Mouse (Mus musculus) hindbrain, embryonic 11.5 days (tissue): ENCODE results near the gene Odf2. TPM values are rescaled to one million over a fixed set of nuclear protein-coding genes. Genes with fewer than 3 reads are reported as not detected.

Experiments used
- ATAC-seq: fragments of 200-750 bp; cut with Nextera tagmentation; 2 replicates; pipeline ENCODE4 v1.8.0; 2017; ENCODE audit warnings: mild to moderate bottlenecking, moderate TSS enrichment, moderate library complexity; ENCODE audit not compliant: low FRiP score
- DNase-seq: peaks from one replicate; pipeline ENCODE4 v3.0.0-alpha.2; 2015; ENCODE audit warnings: low spot score
- H3K27ac ChIP-seq: fragments of 300-500 bp; sonication (generic); 2 replicates; pipeline ENCODE4 v1.5.1; 2014; ENCODE audit warnings: mild to moderate bottlenecking, low read depth, low read length
- H3K27me3 ChIP-seq: fragments of 300-500 bp; sonication (generic); 2 replicates; pipeline ENCODE4 v1.6.1; 2014; ENCODE audit warnings: mild to moderate bottlenecking, low read length, moderate library complexity, mixed read lengths; ENCODE audit not compliant: control insufficient read depth, insufficient read depth
- H3K36me3 ChIP-seq: fragments of 300-500 bp; sonication (generic); 2 replicates; pipeline ENCODE4 v1.6.1; 2014; ENCODE audit warnings: mild to moderate bottlenecking, low read length, moderate library complexity, mixed read lengths; ENCODE audit not compliant: control insufficient read depth, insufficient read depth
- H3K4me1 ChIP-seq: fragments of 300-500 bp; sonication (generic); replicated peaks from 2 replicates; pipeline ENCODE4 v1.6.1; 2014; ENCODE audit warnings: low read length, mixed read lengths; ENCODE audit not compliant: control insufficient read depth, insufficient read depth
- H3K4me2 ChIP-seq: fragments of 300-500 bp; sonication (generic); replicated peaks from 2 replicates; pipeline ENCODE4 v1.6.1; 2014; ENCODE audit warnings: mild to moderate bottlenecking, low read depth, low read length
- H3K4me3 ChIP-seq: fragments of 300-500 bp; sonication (generic); 2 replicates; pipeline ENCODE4 v1.5.1; 2014; ENCODE audit warnings: low read depth, low read length
- H3K9ac ChIP-seq: fragments of 300-500 bp; sonication (generic); 2 replicates; pipeline ENCODE4 v1.6.1; 2014; ENCODE audit warnings: low read depth, low read length
- H3K9me3 ChIP-seq: fragments of 300-500 bp; sonication (generic); 2 replicates; pipeline ENCODE4 v1.6.1; 2016; ENCODE audit warnings: low read length; ENCODE audit not compliant: control insufficient read depth
- WGBS: fragments of 180-500 bp; shearing (Covaris S2); extraction: QIAGEN DNeasy Blood & Tissue Kit; methylation state at CpG from one replicate; pipeline ENCODE4 v1.1.7; 2014; 5-methylcytosine and 5-hydroxymethylcytosine counted together
- polyA plus RNA-seq: library from polyadenylated mRNA; unstranded; fragments of >200 nt; fragmentation: Nextera tagmentation; extraction: Ambion mirVana; gene quantifications from 2 replicates; pipeline ENCODE4 v1.2.1, GENCODE M21; 2014

Gene Odf2
- polyA plus RNA-seq, 1 experiment from 2014 or later, result 89.0 TPM

DNA sequence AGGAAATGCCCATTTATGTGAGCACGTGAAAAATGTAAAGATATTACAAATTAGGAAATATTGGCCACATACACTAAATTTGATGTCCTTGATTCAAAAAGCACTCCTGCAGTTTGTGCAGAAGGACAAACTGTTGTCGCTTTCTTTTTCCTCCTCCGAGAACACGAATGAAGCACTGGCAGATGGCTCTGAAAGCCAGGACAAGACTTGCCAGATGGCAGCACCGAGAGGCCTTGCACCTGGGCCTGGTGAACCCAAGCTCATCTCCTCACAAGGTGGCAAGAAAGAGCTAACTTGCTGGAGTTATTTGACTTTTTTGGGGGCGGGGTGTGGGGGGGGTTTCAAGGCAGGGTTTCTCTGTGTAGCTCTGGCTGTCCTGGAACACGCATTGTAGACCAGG, 51.8 kb downstream of the Odf2 start:
- 0 out of 2 replicates have a peak, but pooled peaks cover 4% of the 10 kb centered on the region for H3K36me3 ChIP-seq
- H3K4me1 ChIP-seq, result peaks cover 2% of the 10 kb centered on the region; the same call in 1 of the 2 replicates
- no peaks in the 10 kb centered on the region for H3K27me3 ChIP-seq
- H3K4me3 ChIP-seq, result no peak overlapping the region
- ATAC-seq, result no peak
- H3K9ac ChIP-seq, result no peak overlapping the region
- no peak for DNase-seq
- WGBS, result 96% methylated on average over 7 of the region's 7 CpGs
- no peak overlapping the region for H3K27ac ChIP-seq
- H3K9me3 ChIP-seq, result no peaks in the 10 kb centered on the region
- H3K4me2 ChIP-seq, result no peak overlapping the region

DNA sequence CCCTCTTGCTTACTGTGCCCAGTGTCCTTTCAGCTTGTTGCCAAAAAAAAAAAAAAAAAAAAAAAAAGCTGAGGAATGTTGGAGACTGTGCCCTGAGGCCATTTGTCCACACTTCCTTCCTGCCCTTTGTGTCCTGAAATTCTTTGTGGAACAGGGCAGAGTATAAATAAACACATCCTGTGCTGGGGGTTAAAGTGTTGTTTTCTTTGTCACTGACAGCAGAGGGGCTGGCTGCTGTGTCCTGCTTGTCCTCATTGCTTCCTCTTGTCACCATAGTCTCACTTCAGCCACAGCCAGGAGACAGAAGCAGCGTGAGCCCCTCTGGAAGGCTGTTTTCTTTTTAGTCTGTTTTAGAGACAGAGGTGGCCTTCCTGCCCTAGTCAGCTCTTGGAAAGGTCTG, 55.7 kb downstream of the Odf2 start:
- Histone ChIP-seq H3K4me1 (no peaks in the 10 kb centered on the region), H3K36me3 (peaks cover 14% of the 10 kb centered on the region; the same call in 1 of the 2 replicates), H3K9ac (no peak overlapping the region), H3K9me3 (no peaks in the 10 kb centered on the region), H3K4me3 (no peak overlapping the region), H3K27ac (no peak overlapping the region), H3K27me3 (no peaks in the 10 kb centered on the region), H3K4me2 (no peak overlapping the region)
- DNase-seq, result no peak
- WGBS, result 68% methylated on average over 1 of the region's 1 CpGs
- ATAC-seq, result no peak

DNA sequence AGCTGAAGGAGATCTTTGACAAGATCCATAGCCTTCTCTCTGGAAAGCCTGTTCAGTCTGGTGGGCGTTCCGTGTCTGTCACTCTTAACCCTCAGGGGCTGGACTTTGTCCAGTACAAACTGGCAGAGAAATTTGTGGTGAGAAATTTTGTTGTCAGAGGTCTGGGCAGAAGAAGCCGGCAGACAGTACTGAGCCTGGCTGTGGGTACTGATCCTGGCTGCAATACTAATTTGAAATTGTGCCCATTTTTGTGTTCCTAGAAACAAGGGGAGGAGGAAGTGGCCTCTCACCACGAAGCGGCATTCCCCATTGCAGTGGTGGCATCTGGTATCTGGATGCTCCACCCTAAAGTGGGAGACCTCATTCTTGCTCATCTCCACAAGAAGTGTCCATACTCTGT, 59.9 kb downstream of the Odf2 start:
- H3K27me3 ChIP-seq, result no peaks in the 10 kb centered on the region
- H3K27ac ChIP-seq, result no peak overlapping the region
- H3K36me3 ChIP-seq, result peaks cover 12% of the 10 kb centered on the region; the same call in 1 of the 2 replicates
- WGBS, result 95% methylated on average over 5 of the region's 5 CpGs
- H3K4me1 ChIP-seq, result no peaks in the 10 kb centered on the region
- H3K4me3 ChIP-seq, result no peak overlapping the region
- no peaks in the 10 kb centered on the region for H3K9me3 ChIP-seq
- no peak overlapping the region for H3K4me2 ChIP-seq
- DNase-seq, result no peak
- no peak for ATAC-seq
- H3K9ac ChIP-seq, result no peak overlapping the region

DNA sequence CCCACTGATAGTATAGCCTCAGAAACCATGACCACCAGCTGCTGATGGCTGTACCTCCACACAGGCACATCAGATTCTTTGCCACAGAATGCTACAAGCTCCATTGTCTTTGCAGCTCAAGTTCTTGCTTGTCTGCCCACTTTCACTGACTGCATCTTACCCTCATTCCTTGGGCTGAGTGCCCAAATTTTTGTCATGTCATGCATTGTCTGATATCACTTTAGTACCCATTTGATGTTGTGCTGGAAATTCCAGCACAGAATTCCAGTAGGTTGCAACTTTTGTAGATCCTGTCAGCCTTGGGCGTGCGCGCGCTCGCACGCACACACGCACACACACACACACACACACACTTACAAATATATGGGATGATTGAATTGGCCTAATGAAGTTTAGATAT, 72.2 kb downstream of the Odf2 start:
- WGBS, result 94% methylated on average over 7 of the region's 7 CpGs
- H3K9ac ChIP-seq, result no peak overlapping the region
- no peak for ATAC-seq
- H3K36me3 ChIP-seq, result 0 out of 2 replicates have a peak, but pooled peaks cover under 1% of the 10 kb centered on the region
- H3K4me3 ChIP-seq, result no peak overlapping the region
- no peak overlapping the region for H3K27ac ChIP-seq
- no peak for DNase-seq
- H3K27me3 ChIP-seq, result no peaks in the 10 kb centered on the region
- H3K4me2 ChIP-seq, result no peak overlapping the region
- H3K4me1 ChIP-seq, result no peaks in the 10 kb centered on the region
- no peaks in the 10 kb centered on the region for H3K9me3 ChIP-seq

DNA sequence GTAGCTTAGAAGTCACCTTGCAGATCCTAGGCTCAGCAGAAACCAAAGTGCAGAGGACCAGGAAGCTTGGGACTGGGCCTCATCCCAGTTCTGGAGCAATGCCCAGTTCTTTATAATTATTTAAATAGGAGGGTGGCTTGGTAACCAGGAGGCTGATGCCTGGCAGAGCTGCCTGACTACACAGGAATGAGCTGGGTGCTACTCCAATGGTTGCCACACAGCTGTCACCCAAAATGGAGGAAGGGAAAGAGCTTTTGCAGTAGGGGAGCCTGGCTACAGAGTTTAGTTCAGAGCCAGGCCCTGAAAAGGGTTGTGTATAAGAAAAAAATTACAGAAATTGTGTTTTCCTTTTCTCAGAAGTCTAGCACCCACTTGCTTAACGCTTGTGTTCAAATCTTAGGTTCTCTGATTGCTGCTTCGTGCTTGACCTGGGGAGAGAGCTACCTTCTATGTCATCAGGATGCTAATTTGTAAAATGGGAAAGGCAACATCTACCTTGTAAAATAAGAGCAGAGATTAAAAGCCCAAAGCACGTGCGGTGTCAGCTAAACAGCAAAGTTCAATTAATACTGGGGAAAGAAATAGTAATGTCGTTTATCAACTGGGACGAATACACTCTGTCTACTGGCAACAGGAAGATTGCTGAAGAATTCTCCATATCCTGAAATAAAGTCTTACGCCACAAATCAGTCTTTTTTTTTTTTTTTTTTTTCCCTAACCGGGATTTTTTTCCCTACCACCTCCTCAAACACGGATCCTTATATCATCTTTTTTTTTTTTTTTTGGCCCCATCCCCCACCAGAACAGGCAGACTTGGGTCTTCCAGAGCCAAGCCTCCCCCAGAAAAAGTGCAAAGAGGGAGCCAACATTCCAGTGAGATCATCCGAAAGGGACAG, 75.6 kb downstream of the Odf2 start:
- peak overlapping the region; percentile 76 for H3K9ac ChIP-seq
- H3K9me3 ChIP-seq, result no peaks in the 10 kb centered on the region
- H3K27me3 ChIP-seq, result no peaks in the 10 kb centered on the region
- peak overlapping the region; percentile 47 for H3K4me2 ChIP-seq
- peak; percentile 11 for DNase-seq
- WGBS, result 21% methylated on average over 10 of the region's 10 CpGs
- ATAC-seq, result no peak
- H3K36me3 ChIP-seq, result no peaks in the 10 kb centered on the region
- H3K4me1 ChIP-seq, result peaks cover 6% of the 10 kb centered on the region; the same call in 1 of the 2 replicates
- peak overlapping the region; percentile 99 for H3K4me3 ChIP-seq
- peak overlapping the region; percentile 83 for H3K27ac ChIP-seq

DNA sequence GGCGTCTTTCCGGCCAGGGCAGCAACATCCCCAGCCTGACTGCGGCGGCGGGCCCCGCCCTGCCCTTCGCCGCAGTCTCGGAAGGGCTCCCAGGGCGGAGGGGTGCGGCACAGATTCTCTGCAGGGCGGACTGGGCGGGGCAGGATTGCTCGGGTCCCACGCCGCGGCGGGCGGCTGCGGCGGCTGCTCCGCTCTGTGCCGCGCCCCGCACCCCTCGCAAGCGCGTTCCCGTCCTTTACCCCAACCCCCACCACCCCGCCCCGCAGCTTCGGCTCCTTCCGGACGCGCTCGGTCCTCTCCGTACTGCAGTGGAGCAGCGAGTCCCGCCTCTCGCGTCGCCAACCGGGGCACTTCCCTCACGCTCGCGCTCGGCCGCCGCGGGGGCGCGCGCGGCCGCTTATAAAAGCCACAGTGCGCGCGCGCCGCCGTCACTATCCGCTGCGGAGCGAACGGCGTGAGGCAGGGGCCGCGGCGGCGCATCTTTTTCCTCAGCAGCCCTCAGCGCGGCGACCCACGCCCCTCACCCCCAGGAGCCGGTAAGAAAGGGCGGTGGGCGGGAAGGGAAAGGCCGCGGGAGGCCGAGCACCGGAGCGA, 76.3 kb downstream of the Odf2 start, which contains the start of gene Sptan1:
Sptan1 (plus strand) TSS at position 311 of the 594 bp plus-strand sequence.
- WGBS, result under 1% methylated on average over 79 of the region's 82 CpGs
- H3K27ac ChIP-seq, result peak within 1 kb of the TSS; percentile 83
- ATAC-seq (peak; percentile 99), DNase-seq (peak; percentile 98)
- H3K4me1 ChIP-seq, result peaks cover 6% of the 10 kb centered on the region; the same call in 1 of the 2 replicates
- no peaks in the 10 kb centered on the region for H3K9me3 ChIP-seq
- peak within 1 kb of the TSS; percentile 85 for H3K9ac ChIP-seq
- peak within 1 kb of the TSS; percentile 99 for H3K4me3 ChIP-seq
- H3K4me2 ChIP-seq, result peak within 1 kb of the TSS; percentile 47
- H3K36me3 ChIP-seq, result no peaks in the 10 kb centered on the region
- H3K27me3 ChIP-seq, result no peaks in the 10 kb centered on the region

DNA sequence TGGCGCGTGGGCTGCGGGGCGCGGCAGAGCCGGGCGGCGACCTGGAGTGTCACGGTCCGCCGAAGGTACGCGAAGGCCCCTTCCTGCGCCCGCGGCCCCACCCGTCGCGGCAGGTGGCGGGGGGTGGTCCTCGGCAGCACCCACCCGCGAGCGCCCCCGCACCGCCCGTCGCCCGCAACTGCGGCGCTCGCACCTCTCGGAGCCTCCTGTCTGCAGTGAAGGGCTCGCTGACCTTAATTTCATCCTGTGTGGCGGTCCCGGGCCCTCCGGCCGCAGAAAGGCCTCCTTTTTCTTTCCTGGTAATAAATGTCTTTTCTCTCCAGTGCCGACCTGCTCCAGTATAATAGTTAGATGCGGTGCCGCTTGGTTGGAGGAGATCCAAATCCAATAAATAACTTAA, 76.9 kb downstream of the Odf2 start:
- Histone ChIP-seq H3K4me1 (peaks cover 6% of the 10 kb centered on the region; the same call in 1 of the 2 replicates), H3K9ac (peak overlapping the region; percentile 85), H3K4me2 (peak overlapping the region; percentile 47), H3K27me3 (no peaks in the 10 kb centered on the region), H3K27ac (peak overlapping the region; percentile 83), H3K36me3 (no peaks in the 10 kb centered on the region), H3K4me3 (peak overlapping the region; percentile 99), H3K9me3 (no peaks in the 10 kb centered on the region)
- WGBS, result under 1% methylated on average over 41 of the region's 41 CpGs
- DNase-seq, result peak; percentile 64
- ATAC-seq, result peak; percentile 36; the same call in 1 of the 2 replicates

DNA sequence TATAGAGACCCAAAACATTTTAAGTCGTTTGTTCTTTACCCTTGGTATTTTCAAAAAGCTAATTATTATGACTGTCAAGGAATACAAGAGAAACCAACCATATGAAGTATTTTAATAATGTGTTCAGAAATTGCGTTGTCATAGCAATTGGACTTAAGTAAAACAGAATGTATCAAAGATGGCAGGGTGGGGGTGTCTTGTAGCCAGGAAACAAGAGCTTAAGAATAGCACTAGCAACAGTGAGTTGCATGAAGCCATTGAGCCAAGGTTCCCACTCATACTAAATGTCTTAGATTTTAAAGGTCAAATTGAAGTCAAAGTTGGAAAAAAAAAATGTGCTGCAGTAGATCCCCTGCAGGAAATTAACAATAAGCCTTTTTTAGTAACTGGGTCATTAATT, 77.8 kb downstream of the Odf2 start:
- H3K27me3 ChIP-seq, result no peaks in the 10 kb centered on the region
- no peaks in the 10 kb centered on the region for H3K9me3 ChIP-seq
- H3K4me3 ChIP-seq, result peak overlapping the region; percentile 99
- DNase-seq (no peak), ATAC-seq (no peak)
- no peaks in the 10 kb centered on the region for H3K36me3 ChIP-seq
- no peak overlapping the region for H3K27ac ChIP-seq
- 72% methylated on average over 2 of the region's 2 CpGs for WGBS
- H3K9ac ChIP-seq, result peak overlapping the region; percentile 85
- H3K4me1 ChIP-seq, result peaks cover 6% of the 10 kb centered on the region; the same call in 1 of the 2 replicates
- peak overlapping the region; percentile 47 for H3K4me2 ChIP-seq
